Mouse (Mus musculus): Measurements from ENCODE around the gene Jdp2. TPM values are rescaled to one million over a fixed set of nuclear protein-coding genes. Genes with fewer than 3 reads are reported as not detected.
A peak's percentile ranks its signal among the peaks of the same experiment; 100 is the strongest.

The Jdp2 gene
- 5.4 and 7.1 TPM in 2 replicates for polyA plus RNA-seq (2012; ENCODE audit: insufficient read depth, low replicate concordance)

GRCm38 (mm10) chr12:85598611-85599477 is at the start of gene Jdp2:
Gene Jdp2 (plus strand): TSS chr12:85599027.
- TF ChIP-seq FLI1 (IDR thresholded peaks at IDR 0.05; ENCODE audit: low read length) (no peak), GATA1 (IDR thresholded peaks at IDR 0.05; ENCODE audit: borderline replicate concordance, low read length) (no peak)
- peak within 1 kb of the TSS; percentile 92 for H3K4me3 ChIP-seq (replicated peaks)
- H3K27me3 ChIP-seq (replicated peaks), result peaks cover 96% of the 10 kb centered on the region
- H3K4me1 ChIP-seq, result peaks cover 42% of the 10 kb centered on the region
- no peaks in the 10 kb centered on the region for H3K36me3 ChIP-seq (replicated peaks; ENCODE audit: low read length)
- H3K9me3 ChIP-seq, result peaks cover 20% of the 10 kb centered on the region

GRCm38 (mm10) chr12:85549661-85550060 is 49.2 kb upstream of the Jdp2 start:
- H3K36me3 ChIP-seq (replicated peaks; ENCODE audit: low read length), result no peaks in the 10 kb centered on the region
- H3K9me3 ChIP-seq, result no peaks in the 10 kb centered on the region
- TF ChIP-seq GATA1 (IDR thresholded peaks at IDR 0.05; ENCODE audit: borderline replicate concordance, low read length) (no peak), FLI1 (IDR thresholded peaks at IDR 0.05; ENCODE audit: low read length) (no peak)
- H3K4me1 ChIP-seq, result peaks cover 7% of the 10 kb centered on the region; the same call in 1 of the 2 replicates
- peaks cover 33% of the 10 kb centered on the region for H3K27me3 ChIP-seq (replicated peaks)
- H3K4me3 ChIP-seq (replicated peaks), result no peak overlapping the region

GRCm38 (mm10) chr12:85550435-85550834 is 48.4 kb upstream of the Jdp2 start:
- Histone ChIP-seq H3K36me3 (replicated peaks; ENCODE audit: low read length) (no peaks in the 10 kb centered on the region), H3K9me3 (no peaks in the 10 kb centered on the region), H3K27me3 (replicated peaks) (peaks cover 34% of the 10 kb centered on the region), H3K4me1 (peaks cover 7% of the 10 kb centered on the region; the same call in 1 of the 2 replicates), H3K4me3 (replicated peaks) (no peak overlapping the region)
- TF ChIP-seq GATA1 (IDR thresholded peaks at IDR 0.05; ENCODE audit: borderline replicate concordance, low read length) (no peak), FLI1 (IDR thresholded peaks at IDR 0.05; ENCODE audit: low read length) (no peak)

GRCm38 (mm10) chr12:85559299-85559698 is 39.5 kb upstream of the Jdp2 start:
- Histone ChIP-seq H3K36me3 (replicated peaks; ENCODE audit: low read length) (no peaks in the 10 kb centered on the region), H3K4me1 (no peaks in the 10 kb centered on the region), H3K9me3 (peaks cover 9% of the 10 kb centered on the region), H3K27me3 (replicated peaks) (peaks cover 65% of the 10 kb centered on the region), H3K4me3 (replicated peaks) (no peak overlapping the region)
- TF ChIP-seq FLI1 (IDR thresholded peaks at IDR 0.05; ENCODE audit: low read length) (no peak), GATA1 (IDR thresholded peaks at IDR 0.05; ENCODE audit: borderline replicate concordance, low read length) (no peak)

- H3K36me3 ChIP-seq (replicated peaks; ENCODE audit: low read length), result no peaks in the 10 kb centered on the region
Observed at GRCm38 (mm10) chr12:85565441-85565840, 33.4 kb upstream of the Jdp2 start.

GRCm38 (mm10) chr12:85568298-85568697 is 30.5 kb upstream of the Jdp2 start:
- TF ChIP-seq FLI1 (IDR thresholded peaks at IDR 0.05; ENCODE audit: low read length), result no peak
- no peak for TF ChIP-seq GATA1 (IDR thresholded peaks at IDR 0.05; ENCODE audit: borderline replicate concordance, low read length)
- Histone ChIP-seq H3K27me3 (replicated peaks) (peaks cover 77% of the 10 kb centered on the region), H3K36me3 (replicated peaks; ENCODE audit: low read length) (no peaks in the 10 kb centered on the region), H3K4me3 (replicated peaks) (no peak overlapping the region), H3K4me1 (peaks cover 15% of the 10 kb centered on the region), H3K9me3 (no peaks in the 10 kb centered on the region; the same call in 1 of the 2 replicates)

More at GRCm38 (mm10) chr12:85565441-85565840, 33.4 kb upstream of the Jdp2 start:
- no peak overlapping the region for H3K4me3 ChIP-seq (replicated peaks)
- TF ChIP-seq GATA1 (IDR thresholded peaks at IDR 0.05; ENCODE audit: borderline replicate concordance, low read length), result no peak
- H3K9me3 ChIP-seq, result peaks cover 9% of the 10 kb centered on the region
- H3K4me1 ChIP-seq, result peaks cover 11% of the 10 kb centered on the region
- H3K27me3 ChIP-seq (replicated peaks), result peaks cover 71% of the 10 kb centered on the region

GRCm38 (mm10) chr12:85569393-85570157 is 29.3 kb upstream of the Jdp2 start:
- Histone ChIP-seq H3K9me3 (no peaks in the 10 kb centered on the region; the same call in 1 of the 2 replicates), H3K4me3 (replicated peaks) (peak overlapping the region; percentile 34)

GRCm38 (mm10) chr12:85570158-85570540 is 28.7 kb upstream of the Jdp2 start:
- Histone ChIP-seq H3K4me1 (peaks cover 25% of the 10 kb centered on the region), H3K27me3 (replicated peaks) (peaks cover 78% of the 10 kb centered on the region), H3K9me3 (no peaks in the 10 kb centered on the region; the same call in 1 of the 2 replicates), H3K4me3 (replicated peaks) (peak overlapping the region; percentile 34), H3K36me3 (replicated peaks; ENCODE audit: low read length) (no peaks in the 10 kb centered on the region)
- TF ChIP-seq GATA1 (IDR thresholded peaks at IDR 0.05; ENCODE audit: borderline replicate concordance, low read length) (no peak), FLI1 (IDR thresholded peaks at IDR 0.05; ENCODE audit: low read length) (no peak)

More at GRCm38 (mm10) chr12:85569393-85570157, 29.3 kb upstream of the Jdp2 start:
- peaks cover 77% of the 10 kb centered on the region for H3K27me3 ChIP-seq (replicated peaks)
- H3K4me1 ChIP-seq, result peaks cover 19% of the 10 kb centered on the region
- TF ChIP-seq FLI1 (IDR thresholded peaks at IDR 0.05; ENCODE audit: low read length) (no peak), GATA1 (IDR thresholded peaks at IDR 0.05; ENCODE audit: borderline replicate concordance, low read length) (no peak)
- H3K36me3 ChIP-seq (replicated peaks; ENCODE audit: low read length), result no peaks in the 10 kb centered on the region

- Histone ChIP-seq H3K27me3 (replicated peaks) (peaks cover 75% of the 10 kb centered on the region), H3K4me1 (peaks cover 34% of the 10 kb centered on the region), H3K4me3 (replicated peaks) (no peak overlapping the region), H3K36me3 (replicated peaks; ENCODE audit: low read length) (no peaks in the 10 kb centered on the region), H3K9me3 (no peaks in the 10 kb centered on the region; the same call in 1 of the 2 replicates)
- no peak for TF ChIP-seq GATA1 (IDR thresholded peaks at IDR 0.05; ENCODE audit: borderline replicate concordance, low read length)
- no peak for TF ChIP-seq FLI1 (IDR thresholded peaks at IDR 0.05; ENCODE audit: low read length)
Observed at GRCm38 (mm10) chr12:85571312-85571711, 27.5 kb upstream of the Jdp2 start.
